Mouse (Mus musculus): ENCODE data around the gene Draxin.

- TF ChIP-seq POLR2A (IDR thresholded peaks at IDR 0.05; ENCODE audit: low read depth, low read length) (no peak), RAD21 (IDR thresholded peaks at IDR 0.05; ENCODE audit: low read depth, low read length) (no peak), MAZ (IDR thresholded peaks at IDR 0.05; ENCODE audit: low read depth, low read length) (no peak), CTCF (conservative IDR thresholded peaks at IDR 0.05 in 1 of 2, IDR thresholded peaks at IDR 0.05 in 1 of 2; ENCODE audit: low read depth in 2 of 2, low read length in 2 of 2) (no peak), SMC3 (IDR thresholded peaks at IDR 0.05; ENCODE audit: low read depth, low read length) (no peak), KAT2A (IDR thresholded peaks at IDR 0.05; ENCODE audit: insufficient replicate concordance, low read length) (no peak), ZC3H11A (IDR thresholded peaks at IDR 0.05; ENCODE audit: low read depth, low read length) (no peak), MAX (IDR thresholded peaks at IDR 0.05; ENCODE audit: low read length) (no peak), USF1 (IDR thresholded peaks at IDR 0.05; ENCODE audit: low read depth, low read length) (no peak), E2F4 (IDR thresholded peaks at IDR 0.05; ENCODE audit: insufficient replicate concordance, low read depth, low read length) (no peak), UBTF (IDR thresholded peaks at IDR 0.05; ENCODE audit: low read depth, low read length) (no peak), IRF4 (IDR thresholded peaks at IDR 0.05; ENCODE audit: low read depth, low read length) (no peak)
These were observed 35.1 kb upstream of the Draxin start for GRCm38 (mm10) chr4:148165551-148165950.
